Comparison of ENCODE assay signal across 8 mouse cellular contexts in genomic region chr11:109473171-109474085, GRCm38 (mm10). TPM values are rescaled to one million over a fixed set of nuclear protein-coding genes. Genes with fewer than 3 reads are reported as not detected.
DNase-seq lines count a peak whose midpoint lies in the region; ATAC-seq and TF ChIP-seq lines count a peak whose summit lies in the region.

Arsg (plus strand) TSS chr11:109473374.
Slc16a6 (minus strand) TSS chr11:109473598.

- no peak for TF ChIP-seq CTCF in layer of hippocampus, adult 2 months (conservative IDR thresholded peaks at IDR 0.05)
- TF ChIP-seq CTCF in lung, adult 2 months (IDR thresholded peaks at IDR 0.05; ENCODE audit: insufficient read depth, low read length) = no peak

- peak; percentile 90 for ATAC-seq in forebrain, embryonic 15.5 days (replicated peaks)
- peak; percentile 91 for ATAC-seq in neural tube, embryonic 15.5 days (ENCODE audit: low FRiP score)

- intact Hi-C loops in heart, postnatal 25 days (cut with DNase I) = no loop called here

- WGBS in forebrain, embryonic 15.5 days = under 1% methylated on average over 110 of the region's 111 CpGs
- WGBS in lung, adult 2 months = under 1% methylated on average over 111 of the region's 111 CpGs
- WGBS in neural tube, embryonic 15.5 days = under 1% methylated on average over 98 of the region's 111 CpGs

- H3K36me3 ChIP-seq in ES-E14 (ENCODE audit: control insufficient read depth, insufficient read depth, low read length, poor library complexity, severe bottlenecking) = no peaks in the 10 kb centered on the region; the same call in 1 of the 2 replicates
- no peaks in the 10 kb centered on the region for H3K36me3 ChIP-seq in forebrain, embryonic 15.5 days
- H3K36me3 ChIP-seq in neural tube, embryonic 15.5 days = no peaks in the 10 kb centered on the region

- no peaks in the 10 kb centered on the region for H3K27me3 ChIP-seq in forebrain, embryonic 15.5 days
- no peaks in the 10 kb centered on the region for H3K27me3 ChIP-seq in neural tube, embryonic 15.5 days (replicated peaks)

- H3K4me1 ChIP-seq in ES-E14 (ENCODE audit: control insufficient read depth in 2 of 2, insufficient read depth in 2 of 2, low read length in 2 of 2, poor library complexity in 1 of 2) = peaks cover 2 to 21% of the 10 kb centered on the region in 2 experiments; a peak in 1 of 4 replicates
- peaks cover 29% of the 10 kb centered on the region for H3K4me1 ChIP-seq in forebrain, embryonic 15.5 days
- H3K4me1 ChIP-seq in lung, adult 2 months (ENCODE audit: control insufficient read depth, insufficient read depth, low read length) = peaks cover 5% of the 10 kb centered on the region
- H3K4me1 ChIP-seq in neural tube, embryonic 15.5 days = peaks cover 24% of the 10 kb centered on the region

- H3K4me3 ChIP-seq in ES-E14 (ENCODE audit: insufficient read depth in 1 of 2, low read depth in 1 of 2, low read length in 2 of 2, poor library complexity in 1 of 2, severe bottlenecking in 1 of 2) = peak within 1 kb of the TSS; percentile 83 to 97
- peak within 1 kb of the TSS; percentile 89 for H3K4me3 ChIP-seq in forebrain, embryonic 15.5 days
- H3K4me3 ChIP-seq in layer of hippocampus, adult 2 months = peak within 1 kb of the TSS; percentile 88
- peak within 1 kb of the TSS; percentile 69 for H3K4me3 ChIP-seq in lung, adult 2 months (replicated peaks; ENCODE audit: extremely low read depth, low read depth, low read length)
- peak within 1 kb of the TSS; percentile 79 for H3K4me3 ChIP-seq in neural tube, embryonic 15.5 days (replicated peaks)

- H3K27ac ChIP-seq in ES-E14 (ENCODE audit: insufficient read depth, low read depth, low read length, poor library complexity, severe bottlenecking) = peak within 1 kb of the TSS; percentile 88
- H3K27ac ChIP-seq in forebrain, embryonic 15.5 days (replicated peaks) = peak within 1 kb of the TSS; percentile 94
- H3K27ac ChIP-seq in layer of hippocampus, adult 2 months = peak within 1 kb of the TSS; percentile 95
- peak within 1 kb of the TSS; percentile 95 for H3K27ac ChIP-seq in neural tube, embryonic 15.5 days (replicated peaks)

- peak within 1 kb of the TSS; percentile 86 for H3K4me2 ChIP-seq in forebrain, embryonic 15.5 days (replicated peaks)
- peak within 1 kb of the TSS; percentile 93 for H3K4me2 ChIP-seq in neural tube, embryonic 15.5 days

- no peak for TF ChIP-seq POLR2A in lung, adult 2 months (IDR thresholded peaks at IDR 0.05; ENCODE audit: borderline replicate concordance, extremely low read depth, low read depth, low read length)

- peak; percentile 82 for DNase-seq in ES-E14 (ENCODE audit: low read depth, low spot score)
- peak; percentile 82 for DNase-seq in cerebellum, adult 11 months
- DNase-seq in heart, postnatal 25 days (ENCODE audit: low spot score) = peak; percentile 51
- DNase-seq in layer of hippocampus, adult 2 months (ENCODE audit: low spot score in 2 of 2) = peak; percentile 83 to 84
- DNase-seq in lung, adult 2 months = peak; percentile 59
- peak; percentile 87 for DNase-seq in testis, postnatal 10 days (ENCODE audit: low spot score)

- in situ Hi-C loops in ES-E14 (cut with MboI; ENCODE audit: low sequenced_read_pairs in 2 of 2, unreplicated experiment in 2 of 2) = no loop called here

- H3K9ac ChIP-seq in ES-E14 (ENCODE audit: insufficient read depth, low read depth, low read length, poor library complexity, severe bottlenecking) = peak within 1 kb of the TSS; percentile 89
- peak within 1 kb of the TSS; percentile 80 for H3K9ac ChIP-seq in forebrain, embryonic 15.5 days (replicated peaks)
- peak within 1 kb of the TSS; percentile 84 for H3K9ac ChIP-seq in neural tube, embryonic 15.5 days (replicated peaks)

- no peaks in the 10 kb centered on the region for H3K9me3 ChIP-seq in ES-E14 (ENCODE audit: control insufficient read depth, insufficient read depth, low read depth, low read length)
- no peaks in the 10 kb centered on the region for H3K9me3 ChIP-seq in forebrain, embryonic 15.5 days
- H3K9me3 ChIP-seq in neural tube, embryonic 15.5 days (replicated peaks) = no peaks in the 10 kb centered on the region

TF ChIP-seq in ES-E14, 5 proteins besides CTCF, POLR2A, EP300 and RAD21:
- TF ChIP-seq HCFC1 (IDR thresholded peaks at IDR 0.05; ENCODE audit: borderline replicate concordance, insufficient read depth, low read length) = 0 out of 2 replicates have a peak, but pooled peaks have one; percentile 17
- peak; percentile 95 for TF ChIP-seq MAFK (IDR thresholded peaks at IDR 0.05; ENCODE audit: insufficient read depth, low read depth, low read length)
- TF ChIP-seq ZNF384 (IDR thresholded peaks at IDR 0.05; ENCODE audit: low read depth, low read length) = no peak
- TF ChIP-seq CHD2 (IDR thresholded peaks at IDR 0.05; ENCODE audit: low read depth, low read length) = no peak
- TF ChIP-seq ZC3H11A (IDR thresholded peaks at IDR 0.05; ENCODE audit: borderline replicate concordance, low read depth, low read length) = no peak
TF ChIP-seq in ES-E14: peak in this region for 2.

RNA-seq across cellular contexts. Expression of gene Arsg, which starts in this region (rescaled TPM):
- 1.0 and 1.4 TPM in 2 replicates for total RNA-seq in ES-E14 (2012; rRNA removed)
- 4.0 and 6.0 TPM in 2 replicates for polyA plus RNA-seq in forebrain, embryonic 15.5 days (2015; fragmentation: Nextera tagmentation; extraction: Ambion mirVana)
- total RNA-seq in heart, postnatal 25 days (2021) = 1 to 10 TPM; 1.3 to 1.9 TPM
- total RNA-seq in layer of hippocampus, adult 2 months (2021) = 10 to 100 TPM; 11.7 to 13.9 TPM
- 3.8 and 4.4 TPM in 2 replicates for polyA plus RNA-seq in lung, adult 2 months (2012; rRNA removed)
- polyA plus RNA-seq in neural tube, embryonic 15.5 days (2015; fragmentation: Nextera tagmentation; extraction: Ambion mirVana) = 2.8 and 3.2 TPM in 2 replicates

RNA-seq across cellular contexts. Expression of gene Slc16a6, which starts in this region (rescaled TPM):
- total RNA-seq in ES-E14 (2012; rRNA removed) = 25.5 and 26.8 TPM in 2 replicates
- 3.7 and 5.1 TPM in 2 replicates for polyA plus RNA-seq in forebrain, embryonic 15.5 days (2015; fragmentation: Nextera tagmentation; extraction: Ambion mirVana)
- total RNA-seq in heart, postnatal 25 days (2021) = 1 to 10 TPM; 7.7 to 8.8 TPM
- 1 to 10 TPM; 7.2 to 8.1 TPM for total RNA-seq in layer of hippocampus, adult 2 months (2021)
- 0.89 and 1.6 TPM in 2 replicates for polyA plus RNA-seq in lung, adult 2 months (2012; rRNA removed)
- polyA plus RNA-seq in neural tube, embryonic 15.5 days (2015; fragmentation: Nextera tagmentation; extraction: Ambion mirVana) = 3.7 and 4.2 TPM in 2 replicates

Comparison
In these comparisons a context has a peak if more than half of its experiments do, and no peak if none do; other contexts are left out.
1. Peak in every context shown above with its lines: DNase-seq, ATAC-seq, H3K4me3 ChIP-seq and H3K27ac ChIP-seq.